Mouse (Mus musculus): ENCODE measurements at regions not wholly inside any gene's neighbourhood (a gene's known extent, or its start where the extent isn't known, plus 50 kb on each side); places are given as distances from the start of the nearest gene placed in this dataset.

GRCm38 (mm10) chr3:20892916-20893430 is 526.0 kb upstream of the Agtr1b start:
- Histone ChIP-seq H3K9me3 (replicated peaks) (no peaks in the 10 kb centered on the region), H3K36me3 (no peaks in the 10 kb centered on the region), H3K27ac (ENCODE audit: poor library complexity, severe bottlenecking) (no peak overlapping the region), H3K9ac (no peak overlapping the region), H3K27me3 (replicated peaks) (no peaks in the 10 kb centered on the region), H3K4me2 (no peak overlapping the region), H3K4me3 (no peak overlapping the region), H3K4me1 (replicated peaks) (no peaks in the 10 kb centered on the region)
- 52% methylated on average over 1 of the region's 1 CpGs for WGBS
- no peak for ATAC-seq (ENCODE audit: insufficient number of reproducible peaks, low FRiP score)

DNA sequence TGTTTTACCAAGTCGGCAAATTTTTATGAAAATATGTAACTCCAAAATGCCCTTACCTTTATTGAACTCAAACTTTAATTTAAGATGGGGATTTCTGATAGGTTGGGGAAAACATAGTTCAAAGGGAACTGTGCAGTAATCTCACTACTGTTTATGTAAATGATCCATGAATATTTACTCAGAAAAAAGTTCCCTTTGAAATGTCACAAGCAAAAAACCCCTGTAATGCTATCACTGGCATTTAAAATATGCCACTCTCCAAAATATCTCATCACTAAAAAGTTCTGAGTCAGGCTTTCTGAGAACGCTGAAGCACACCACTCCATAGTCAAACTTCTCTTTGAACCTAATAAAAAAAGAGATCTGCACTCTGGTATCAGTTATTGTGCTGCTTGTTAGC is 497.3 kb upstream of the Agtr1b start:
- 68% methylated on average over 2 of the region's 2 CpGs for WGBS
- H3K27me3 ChIP-seq (replicated peaks): no peaks in the 10 kb centered on the region
- no peaks in the 10 kb centered on the region for H3K36me3 ChIP-seq
- no peak for ATAC-seq (ENCODE audit: insufficient number of reproducible peaks, low FRiP score)
- no peaks in the 10 kb centered on the region for H3K4me1 ChIP-seq (replicated peaks)
- no peak overlapping the region for H3K4me2 ChIP-seq
- H3K9ac ChIP-seq: no peak overlapping the region
- H3K27ac ChIP-seq (ENCODE audit: poor library complexity, severe bottlenecking): no peak overlapping the region
- no peaks in the 10 kb centered on the region for H3K9me3 ChIP-seq (replicated peaks)
- no peak overlapping the region for H3K4me3 ChIP-seq

DNA sequence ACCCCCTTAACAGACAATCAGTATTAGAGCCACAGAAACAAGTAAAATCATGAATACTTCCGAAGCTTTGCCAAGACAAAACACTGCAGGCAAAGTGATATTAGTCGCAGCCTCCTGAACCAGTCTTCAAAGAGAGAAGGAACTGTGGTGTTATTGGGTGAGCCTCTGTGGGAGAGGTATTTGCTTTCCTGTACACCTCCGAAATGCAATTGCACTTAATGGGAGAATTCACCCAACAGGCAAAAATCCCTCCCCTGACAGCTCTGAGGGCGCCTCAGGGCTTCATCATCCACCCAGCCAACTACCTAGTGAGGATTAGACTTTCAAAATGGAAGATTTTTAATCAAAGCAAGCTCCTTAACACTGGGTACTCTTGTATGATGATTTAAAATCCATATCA is 464.1 kb upstream of the Agtr1b start:
- Histone ChIP-seq H3K9ac (no peak overlapping the region), H3K4me3 (no peak overlapping the region), H3K4me2 (no peak overlapping the region), H3K9me3 (replicated peaks) (no peaks in the 10 kb centered on the region), H3K27ac (ENCODE audit: poor library complexity, severe bottlenecking) (no peak overlapping the region), H3K27me3 (replicated peaks) (no peaks in the 10 kb centered on the region), H3K36me3 (no peaks in the 10 kb centered on the region), H3K4me1 (replicated peaks) (no peaks in the 10 kb centered on the region)
- ATAC-seq (ENCODE audit: insufficient number of reproducible peaks, low FRiP score): no peak
- 81% methylated on average over 4 of the region's 4 CpGs for WGBS

GRCm38 (mm10) chr3:20829391-20829790 is 462.4 kb upstream of the Agtr1b start:
- Histone ChIP-seq H3K4me1 (replicated peaks) (no peaks in the 10 kb centered on the region), H3K4me2 (no peak overlapping the region), H3K27ac (ENCODE audit: poor library complexity, severe bottlenecking) (no peak overlapping the region), H3K9ac (no peak overlapping the region), H3K4me3 (no peak overlapping the region), H3K27me3 (replicated peaks) (no peaks in the 10 kb centered on the region), H3K9me3 (replicated peaks) (no peaks in the 10 kb centered on the region), H3K36me3 (no peaks in the 10 kb centered on the region)
- no peak for ATAC-seq (ENCODE audit: insufficient number of reproducible peaks, low FRiP score)
- 79% methylated on average over 1 of the region's 1 CpGs for WGBS

DNA sequence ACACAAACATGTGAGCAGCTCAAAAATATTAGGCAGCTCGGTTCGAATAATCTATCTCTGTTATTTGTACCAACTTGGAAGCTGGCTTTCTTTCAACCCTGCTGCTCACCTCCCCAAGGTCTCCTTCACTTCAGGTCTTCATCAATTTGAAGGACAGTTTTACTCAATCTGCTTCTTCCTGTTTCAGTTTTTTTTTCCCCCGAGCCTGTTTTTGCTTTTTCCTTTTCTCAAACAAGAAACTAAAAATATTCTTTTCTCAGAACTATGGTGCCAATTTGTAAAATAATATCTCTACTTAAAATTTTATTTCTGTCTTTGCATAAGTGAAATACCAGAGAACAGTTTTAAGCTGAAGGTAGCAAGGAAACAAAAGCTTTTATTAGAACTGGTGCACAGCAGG is 461.8 kb upstream of the Agtr1b start:
- no peak overlapping the region for H3K27ac ChIP-seq (ENCODE audit: poor library complexity, severe bottlenecking)
- no peak overlapping the region for H3K9ac ChIP-seq
- H3K4me3 ChIP-seq: no peak overlapping the region
- no peaks in the 10 kb centered on the region for H3K36me3 ChIP-seq
- no peaks in the 10 kb centered on the region for H3K27me3 ChIP-seq (replicated peaks)
- no peaks in the 10 kb centered on the region for H3K9me3 ChIP-seq (replicated peaks)
- WGBS: 69% methylated on average over 3 of the region's 3 CpGs
- ATAC-seq (ENCODE audit: insufficient number of reproducible peaks, low FRiP score): no peak
- no peak overlapping the region for H3K4me2 ChIP-seq
- H3K4me1 ChIP-seq (replicated peaks): no peaks in the 10 kb centered on the region

DNA sequence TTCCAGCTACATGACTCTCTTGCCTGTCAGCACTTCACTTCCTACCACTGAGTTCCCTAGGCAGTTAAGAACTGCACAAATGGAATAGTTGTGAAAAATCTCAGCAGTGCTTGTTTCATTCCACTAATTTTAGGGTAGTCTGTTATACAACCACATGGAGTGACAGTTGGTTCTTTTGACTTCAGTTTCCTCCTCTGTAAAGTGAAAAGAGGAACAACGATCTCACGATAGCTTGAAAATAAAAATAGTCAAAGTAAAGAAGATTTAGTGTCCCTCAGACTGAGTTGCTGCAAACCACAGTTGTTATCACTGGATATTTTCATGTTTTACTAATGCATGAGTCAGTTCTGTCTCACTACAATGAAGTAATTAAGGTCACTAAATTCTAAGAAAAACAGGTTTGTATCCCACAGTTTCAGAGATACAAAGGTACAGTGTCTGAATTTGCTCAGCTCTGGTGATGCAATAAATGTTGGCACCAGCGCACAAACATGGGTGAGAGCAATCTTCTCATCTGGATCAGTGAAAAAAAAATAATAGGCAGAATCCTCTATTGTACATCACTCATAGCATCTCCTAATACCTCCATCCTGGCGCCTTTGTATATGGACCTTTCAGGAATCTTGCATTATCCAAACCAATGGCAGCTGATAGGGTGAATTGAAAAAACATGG is 458.8 kb upstream of the Agtr1b start:
- no peak overlapping the region for H3K4me2 ChIP-seq
- WGBS: 82% methylated on average over 4 of the region's 4 CpGs

GRCm38 (mm10) chr3:20822226-20822625 is 455.2 kb upstream of the Agtr1b start:
- Histone ChIP-seq H3K4me2 (no peak overlapping the region), H3K4me3 (no peak overlapping the region), H3K27ac (ENCODE audit: poor library complexity, severe bottlenecking) (no peak overlapping the region), H3K9me3 (replicated peaks) (no peaks in the 10 kb centered on the region), H3K27me3 (replicated peaks) (no peaks in the 10 kb centered on the region), H3K36me3 (no peaks in the 10 kb centered on the region), H3K9ac (no peak overlapping the region), H3K4me1 (replicated peaks) (no peaks in the 10 kb centered on the region)
- ATAC-seq (ENCODE audit: insufficient number of reproducible peaks, low FRiP score): no peak
- WGBS: 7% methylated on average over 1 of the region's 1 CpGs

More for the DNA sequence above, 458.8 kb upstream of the Agtr1b start:
- no peak overlapping the region for H3K27ac ChIP-seq (ENCODE audit: poor library complexity, severe bottlenecking)
- H3K9ac ChIP-seq: no peak overlapping the region
- H3K36me3 ChIP-seq: no peaks in the 10 kb centered on the region
- no peaks in the 10 kb centered on the region for H3K27me3 ChIP-seq (replicated peaks)
- ATAC-seq (ENCODE audit: insufficient number of reproducible peaks, low FRiP score): no peak
- H3K9me3 ChIP-seq (replicated peaks): no peaks in the 10 kb centered on the region
- H3K4me3 ChIP-seq: no peak overlapping the region
- H3K4me1 ChIP-seq (replicated peaks): no peaks in the 10 kb centered on the region

DNA sequence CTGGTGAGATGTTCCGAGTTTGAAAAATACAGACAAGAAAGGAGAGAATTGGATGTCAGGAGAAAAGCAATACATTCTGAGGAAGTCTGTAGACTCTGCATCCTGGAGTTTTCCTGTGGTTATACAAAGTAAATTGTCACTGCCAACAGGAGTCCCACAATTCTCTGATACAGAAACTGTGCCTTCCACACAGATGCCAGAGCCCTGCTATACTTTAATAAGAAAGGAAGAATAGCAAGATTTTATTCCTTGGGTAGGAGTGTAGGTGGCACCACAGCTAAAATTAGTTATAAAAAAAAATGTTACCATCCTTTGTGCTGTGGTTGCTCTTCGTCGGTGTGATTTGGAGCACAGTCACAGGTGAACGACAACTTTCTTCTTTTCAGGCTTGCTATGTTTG is 454.7 kb upstream of the Agtr1b start:
- H3K9me3 ChIP-seq (replicated peaks): no peaks in the 10 kb centered on the region
- no peak overlapping the region for H3K9ac ChIP-seq
- no peaks in the 10 kb centered on the region for H3K36me3 ChIP-seq
- no peak overlapping the region for H3K4me2 ChIP-seq
- H3K27me3 ChIP-seq (replicated peaks): no peaks in the 10 kb centered on the region
- H3K27ac ChIP-seq (ENCODE audit: poor library complexity, severe bottlenecking): no peak overlapping the region
- no peaks in the 10 kb centered on the region for H3K4me1 ChIP-seq (replicated peaks)
- WGBS: 67% methylated on average over 4 of the region's 4 CpGs
- ATAC-seq (ENCODE audit: insufficient number of reproducible peaks, low FRiP score): no peak
- H3K4me3 ChIP-seq: no peak overlapping the region

- Histone ChIP-seq H3K27ac (ENCODE audit: poor library complexity, severe bottlenecking) (no peak overlapping the region), H3K9me3 (replicated peaks) (no peaks in the 10 kb centered on the region), H3K27me3 (replicated peaks) (no peaks in the 10 kb centered on the region), H3K4me1 (replicated peaks) (no peaks in the 10 kb centered on the region), H3K9ac (no peak overlapping the region), H3K36me3 (no peaks in the 10 kb centered on the region), H3K4me3 (no peak overlapping the region), H3K4me2 (no peak overlapping the region)
- ATAC-seq (ENCODE audit: insufficient number of reproducible peaks, low FRiP score): no peak
- WGBS: 88% methylated on average over 3 of the region's 3 CpGs
These were observed 453.1 kb upstream of the Agtr1b start for GRCm38 (mm10) chr3:20820047-20820446.

GRCm38 (mm10) chr3:20819586-20819985 is 452.6 kb upstream of the Agtr1b start:
- no peak for ATAC-seq (ENCODE audit: insufficient number of reproducible peaks, low FRiP score)
- WGBS: 73% methylated on average over 1 of the region's 1 CpGs
- no peak overlapping the region for H3K4me2 ChIP-seq
- H3K9ac ChIP-seq: no peak overlapping the region
- H3K27me3 ChIP-seq (replicated peaks): no peaks in the 10 kb centered on the region
- no peak overlapping the region for H3K27ac ChIP-seq (ENCODE audit: poor library complexity, severe bottlenecking)
- no peaks in the 10 kb centered on the region for H3K9me3 ChIP-seq (replicated peaks)
- no peak overlapping the region for H3K4me3 ChIP-seq
- no peaks in the 10 kb centered on the region for H3K4me1 ChIP-seq (replicated peaks)
- no peaks in the 10 kb centered on the region for H3K36me3 ChIP-seq

DNA sequence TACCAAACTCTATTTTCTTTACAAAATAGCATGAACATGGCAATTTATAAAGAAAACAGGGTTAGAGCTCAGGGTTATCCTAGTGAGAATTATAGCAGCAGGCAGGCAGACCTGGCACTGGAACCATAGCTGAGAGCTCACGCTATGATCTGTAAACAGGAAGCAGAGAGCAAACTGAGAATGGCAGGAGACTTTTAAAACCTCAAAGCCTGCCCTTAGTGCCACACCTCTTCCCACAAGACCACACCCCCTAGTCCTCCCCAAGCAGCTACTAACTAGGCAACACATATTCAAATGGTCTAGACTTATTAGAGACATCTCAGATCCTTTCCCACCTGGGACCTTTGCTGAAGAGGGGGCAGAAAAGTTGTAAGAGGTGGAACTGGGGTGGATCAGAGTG is 449.6 kb upstream of the Agtr1b start:
- H3K9ac ChIP-seq: no peak overlapping the region
- 54% methylated on average over 1 of the region's 1 CpGs for WGBS
- H3K27ac ChIP-seq (ENCODE audit: poor library complexity, severe bottlenecking): no peak overlapping the region
- H3K9me3 ChIP-seq (replicated peaks): no peaks in the 10 kb centered on the region
- no peak overlapping the region for H3K4me3 ChIP-seq
- H3K36me3 ChIP-seq: no peaks in the 10 kb centered on the region
- H3K4me1 ChIP-seq (replicated peaks): no peaks in the 10 kb centered on the region
- ATAC-seq (ENCODE audit: insufficient number of reproducible peaks, low FRiP score): no peak
- no peak overlapping the region for H3K4me2 ChIP-seq
- no peaks in the 10 kb centered on the region for H3K27me3 ChIP-seq (replicated peaks)

DNA sequence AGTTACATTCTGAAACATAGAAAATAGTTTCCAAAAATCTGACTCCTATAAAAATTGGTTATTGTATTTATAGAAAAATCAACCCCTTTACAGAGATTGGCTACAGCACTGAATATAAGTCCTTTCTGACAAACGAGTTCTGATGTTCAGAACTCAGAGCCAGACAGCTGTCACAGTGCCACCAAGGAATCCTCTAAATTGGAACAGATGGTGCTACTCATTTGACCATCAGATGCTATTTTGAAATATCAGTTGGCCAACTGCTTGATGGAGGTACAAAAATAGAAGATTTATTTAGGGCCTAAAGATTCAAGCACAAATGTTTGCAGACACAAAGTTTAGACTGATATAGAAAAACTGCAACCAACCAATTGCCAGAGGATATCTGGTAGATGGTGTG is 427.3 kb upstream of the Agtr1b start:
- H3K9ac ChIP-seq: no peak overlapping the region
- no peak overlapping the region for H3K4me2 ChIP-seq
- no peaks in the 10 kb centered on the region for H3K36me3 ChIP-seq
- no peak overlapping the region for H3K4me3 ChIP-seq
- H3K4me1 ChIP-seq (replicated peaks): no peaks in the 10 kb centered on the region
- no peak overlapping the region for H3K27ac ChIP-seq (ENCODE audit: poor library complexity, severe bottlenecking)
- ATAC-seq (ENCODE audit: insufficient number of reproducible peaks, low FRiP score): no peak
- H3K27me3 ChIP-seq (replicated peaks): no peaks in the 10 kb centered on the region
- H3K9me3 ChIP-seq (replicated peaks): no peaks in the 10 kb centered on the region
- WGBS: 60% methylated on average over 1 of the region's 1 CpGs
